Mouse (Mus musculus) megakaryocyte, adult 5-6 weeks (primary cell): Measurements from ENCODE around the gene Gpr162. TPM values are rescaled to one million over a fixed set of nuclear protein-coding genes. Genes with fewer than 3 reads are reported as not detected.
A peak's percentile ranks its signal among the peaks of the same experiment; 100 is the strongest.
"Not testable (repeated sequence)": the region's sequence is repeated elsewhere in the genome, so short reads cannot be mapped to it uniquely, and the experiment has no call there.

Source experiments
- ATAC-seq: 2 replicates; pipeline ENCODE4 v1.8.0; 2016; ENCODE audit warnings: mild to moderate bottlenecking, inconsistent platforms; ENCODE audit not compliant: poor library complexity, severe bottlenecking
- total RNA-seq, 2 experiments: library from RNA; stranded (forward) in 1 of 2; stranded (reverse) in 1 of 2; fragments of 153-499, 151-499 nt in 1 of 2; fragments of 221-1000, 200-1000 nt in 1 of 2; gene quantifications; 2 replicates each; pipeline versions ENCODE4 v1.2.3 to v1.2.4; 2015 to 2017

Gene Gpr162
- total RNA-seq, 2 experiments from 2014 or later = 0.33 TPM; not detected in 1

DNA sequence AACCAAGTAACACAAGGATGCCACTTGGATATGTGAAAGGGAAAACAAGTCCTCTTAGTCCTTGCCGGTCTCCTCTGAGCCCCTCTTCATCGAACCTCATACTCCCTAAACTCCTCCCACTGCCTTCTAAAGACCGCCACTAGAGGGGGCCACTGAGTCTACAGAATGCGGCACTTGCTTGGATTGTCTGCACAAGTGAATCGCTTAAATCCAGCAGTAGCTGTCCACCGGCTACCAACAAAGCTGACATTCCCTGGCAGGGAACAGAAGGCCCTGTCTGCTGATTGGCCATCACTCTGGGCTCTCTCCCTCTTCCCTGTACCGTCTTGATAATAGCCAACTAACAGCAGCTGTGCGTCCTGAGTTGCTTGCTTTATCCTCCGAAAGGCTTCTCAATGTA lies 16.5 kb downstream of the Gpr162 start:
- peak; percentile 98 for ATAC-seq

DNA sequence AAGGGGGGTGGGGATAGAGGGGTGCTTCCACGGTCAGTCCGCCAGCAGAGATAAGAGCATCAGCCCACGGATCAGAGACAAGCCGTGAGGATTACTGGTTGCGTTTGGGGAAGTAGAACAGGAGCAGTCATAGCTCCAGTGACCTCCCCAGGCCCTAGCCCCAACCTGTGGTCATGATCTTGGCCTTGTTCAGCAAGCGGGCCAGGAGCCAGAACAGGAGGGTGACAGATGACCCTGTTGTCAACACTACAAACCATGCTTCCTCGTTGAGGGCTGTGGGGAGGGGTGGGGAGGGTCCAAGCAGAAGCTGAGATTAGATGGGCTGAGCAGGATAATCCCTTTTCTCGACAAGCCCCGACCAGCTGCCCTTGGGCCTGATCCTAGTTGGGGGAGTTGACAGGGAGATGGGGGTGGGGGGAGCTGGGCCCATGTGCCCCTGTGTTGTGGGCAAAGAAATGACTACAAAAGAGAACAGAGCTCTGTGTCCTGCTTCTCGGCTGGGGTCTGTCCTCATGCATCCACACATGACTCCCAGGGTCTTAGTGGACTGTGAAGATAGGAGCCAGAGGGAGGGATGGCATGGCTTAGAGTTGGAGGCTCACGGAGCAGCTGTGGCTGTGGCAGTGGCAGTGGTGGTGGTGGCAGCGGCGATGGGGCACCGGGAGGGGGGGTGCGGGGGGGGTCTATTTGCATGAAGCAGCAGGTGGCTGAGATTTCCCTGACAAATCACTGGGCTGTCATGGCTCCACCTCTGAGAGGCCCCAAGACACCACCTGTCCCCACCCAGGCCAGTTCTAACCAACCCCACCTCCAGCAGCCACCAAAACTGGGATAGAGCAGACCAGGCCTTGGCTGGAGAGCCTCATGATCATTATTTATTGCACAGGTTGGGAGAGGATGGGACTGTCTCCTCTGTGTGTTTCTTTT lies 23.3 kb downstream of the Gpr162 start, which contains the start of gene Gnb3:
Gene Gnb3, minus strand, starts transcription at position 35 of the 927 bp plus-strand sequence.
- 0 out of 2 replicates have a peak, but pooled peaks have one; percentile 27 for ATAC-seq

- no peak for ATAC-seq
Measured at GRCm38 (mm10) chr6:124839805-124840204, 24.0 kb downstream of the Gpr162 start.

DNA sequence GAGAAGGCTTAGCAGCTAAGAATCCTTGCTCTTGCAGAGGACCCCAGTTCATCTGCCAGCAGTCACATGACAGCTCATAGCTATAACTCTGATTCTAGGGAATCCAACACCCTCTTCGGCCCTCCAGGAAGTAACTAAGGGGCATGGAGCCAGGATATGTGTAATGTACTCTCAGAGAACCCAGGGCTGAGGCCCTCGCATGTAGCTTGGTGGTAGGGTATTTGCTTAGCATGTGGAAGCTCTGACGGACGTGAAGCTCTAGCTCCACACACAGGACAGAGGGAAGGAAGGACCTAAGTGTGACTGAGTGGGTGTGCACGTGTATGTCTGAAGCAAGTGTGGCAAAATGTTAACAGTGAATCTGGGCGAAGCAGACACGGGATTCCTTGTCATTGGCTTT lies 27.4 kb downstream of the Gpr162 start:
- no peak for ATAC-seq

DNA sequence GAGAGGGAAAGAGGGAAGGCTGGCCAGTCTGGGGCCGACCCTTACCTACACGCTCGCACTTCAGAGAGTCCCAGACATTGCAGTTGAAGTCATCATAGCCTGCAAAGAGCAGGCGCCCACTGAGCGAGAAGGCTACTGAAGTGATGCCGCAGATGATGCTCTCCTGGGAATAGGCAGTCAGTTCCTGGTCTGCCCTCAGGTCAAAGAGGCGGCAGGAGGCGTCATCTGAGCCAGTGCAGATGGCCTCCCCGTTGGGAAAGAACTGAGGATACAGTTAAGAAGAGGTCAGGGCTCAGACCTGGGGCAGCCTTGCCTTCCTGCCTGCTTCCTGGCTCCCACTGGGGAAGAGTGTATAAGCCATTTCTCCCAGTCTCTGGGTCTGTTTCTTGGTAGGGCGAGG lies 28.3 kb downstream of the Gpr162 start:
- no peak for ATAC-seq

DNA sequence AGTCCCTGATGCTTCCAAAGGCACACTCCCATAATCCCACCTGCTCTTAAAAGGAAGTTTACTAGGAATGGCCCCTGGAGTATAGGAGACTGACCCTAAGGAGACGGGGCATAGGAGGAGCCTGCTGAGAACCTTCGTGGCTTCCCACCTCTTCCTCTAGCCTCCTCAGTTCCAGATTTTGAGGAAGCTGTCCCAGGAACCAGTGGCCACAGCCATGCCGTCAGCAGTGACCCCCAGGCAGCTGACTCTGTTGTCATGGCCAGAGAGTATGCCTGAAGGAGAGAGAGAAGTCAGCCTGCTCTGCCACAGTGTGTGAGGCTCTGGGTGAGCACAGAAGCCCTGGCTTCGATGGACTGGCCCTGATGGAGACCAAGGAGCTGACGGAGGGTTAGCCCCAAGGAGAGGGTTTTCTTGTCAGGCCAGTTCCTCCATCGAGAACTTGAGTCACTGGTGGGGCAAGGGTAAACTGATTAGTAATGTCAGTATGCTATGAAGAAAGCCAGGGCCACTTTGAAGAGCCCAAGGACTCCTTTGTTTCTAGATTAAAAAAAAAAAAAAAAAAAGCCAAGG lies 29.2 kb downstream of the Gpr162 start:
- no peak for ATAC-seq

GRCm38 (mm10) chr6:124831649-124832048 lies 32.1 kb downstream of the Gpr162 start:
- no peak for ATAC-seq

DNA sequence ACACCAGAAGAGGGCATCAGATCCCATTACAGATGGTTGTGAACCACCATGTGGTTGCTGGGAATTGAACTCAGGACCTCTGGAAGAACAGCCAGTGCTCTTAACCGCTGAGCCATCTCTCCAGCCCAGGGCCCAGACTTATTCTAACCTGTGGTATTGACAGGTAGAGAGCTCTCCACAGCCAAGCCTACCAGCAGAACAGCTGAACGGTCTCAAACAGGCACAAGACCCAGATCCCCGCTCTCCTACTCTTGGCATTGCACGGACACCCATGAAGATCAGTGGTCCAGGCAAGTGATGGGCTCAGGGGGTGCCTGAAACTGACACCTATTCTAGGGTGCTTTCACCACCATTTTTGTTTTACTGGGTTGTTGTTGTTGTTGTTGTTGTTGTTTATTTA lies 32.6 kb downstream of the Gpr162 start:
- ATAC-seq = not testable (repeated sequence)

DNA sequence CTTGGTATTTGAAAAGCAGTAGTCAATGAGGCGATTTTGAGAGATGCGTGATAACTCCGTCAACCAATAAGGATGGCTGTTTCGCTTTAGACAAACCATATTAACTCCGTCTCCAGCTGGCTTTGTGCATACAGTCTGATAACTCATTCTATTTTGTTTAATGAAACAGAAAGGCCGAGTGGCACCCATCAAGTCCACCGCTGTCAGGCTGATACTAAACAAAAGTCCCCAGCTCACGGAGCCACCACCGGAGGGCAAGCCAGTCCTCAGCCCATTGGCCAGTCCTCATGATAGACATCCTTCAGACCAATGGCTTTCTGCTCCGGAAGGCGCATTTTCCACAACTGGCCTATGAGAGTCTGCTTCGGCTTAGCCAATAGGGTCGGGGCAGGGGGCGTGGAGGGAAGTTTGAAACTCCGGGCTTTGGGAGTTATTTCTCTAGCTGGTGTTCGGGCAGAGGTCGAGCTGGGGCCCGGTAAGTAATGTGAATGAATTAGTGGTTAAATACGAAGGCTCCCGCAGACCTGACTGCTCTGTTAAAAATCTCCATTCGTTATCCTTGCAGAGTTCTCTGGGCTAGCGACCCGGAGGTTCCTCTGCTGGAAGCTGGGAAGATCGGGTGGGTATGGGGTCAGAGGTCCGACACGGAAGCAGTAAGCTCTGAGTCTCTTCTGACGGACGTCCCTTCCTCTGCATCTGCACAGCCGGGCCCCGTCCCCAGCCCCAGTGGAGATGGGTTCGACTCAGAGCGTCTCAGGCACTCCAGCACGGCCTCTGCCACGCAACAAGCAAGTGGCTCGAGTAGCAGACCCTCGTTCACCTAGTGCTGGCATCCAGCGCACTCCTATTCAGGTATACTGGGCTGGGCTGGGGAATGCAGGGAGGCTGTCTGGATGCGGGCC lies 33.7 kb downstream of the Gpr162 start:
- peak; percentile 65 for ATAC-seq

GRCm38 (mm10) chr6:124828868-124829798 lies 34.6 kb downstream of the Gpr162 start, which contains the start of the genes Usp5 and Cdca3:
Usp5 (minus strand) TSS chr6:124829484.
Cdca3 (plus strand) TSS chr6:124829547.
- peak; percentile 74 for ATAC-seq

GRCm38 (mm10) chr6:124828101-124828592 lies 35.6 kb downstream of the Gpr162 start:
- peak; percentile 8 for ATAC-seq

DNA sequence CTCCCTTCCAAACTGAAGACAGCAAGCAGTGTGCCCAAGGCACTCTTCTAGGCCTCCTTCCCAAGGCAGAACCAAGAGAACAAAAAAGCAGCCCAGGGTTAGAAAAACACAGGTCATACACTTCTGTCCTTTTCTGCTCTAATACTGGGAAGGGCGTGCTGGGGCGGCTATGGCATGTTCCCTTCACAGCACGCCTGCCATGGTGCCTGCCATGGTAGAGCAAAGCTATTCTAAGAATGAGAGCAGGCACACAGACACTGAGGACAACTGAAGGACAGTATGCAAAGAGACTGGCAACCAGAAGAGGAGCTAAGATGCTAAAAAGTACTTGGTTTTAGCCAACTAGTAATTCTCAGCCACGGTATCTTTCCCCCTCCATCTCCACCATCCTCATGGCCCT lies 41.7 kb downstream of the Gpr162 start:
- no peak for ATAC-seq

DNA sequence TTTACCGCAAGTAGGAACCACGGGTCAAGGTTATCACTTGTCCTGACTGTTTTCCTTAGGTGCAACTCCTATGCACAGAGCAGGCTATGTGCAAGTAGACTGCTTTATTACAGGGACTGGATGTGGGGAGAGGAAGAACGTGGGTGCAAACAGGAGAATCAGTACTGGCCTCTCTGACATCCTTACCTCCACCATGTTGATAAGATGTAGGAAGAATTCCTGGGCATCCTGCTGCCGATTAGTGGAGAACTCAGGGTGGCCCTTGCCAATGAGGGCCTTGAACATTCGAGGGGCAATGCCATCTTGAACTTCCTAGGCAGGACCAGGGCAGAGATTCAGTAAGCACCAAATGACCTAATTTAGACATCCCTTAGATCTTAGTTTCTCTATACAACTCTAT lies 42.9 kb downstream of the Gpr162 start:
- no peak for ATAC-seq

GRCm38 (mm10) chr6:124817971-124818370 lies 45.8 kb downstream of the Gpr162 start:
- peak; percentile 77 for ATAC-seq

DNA sequence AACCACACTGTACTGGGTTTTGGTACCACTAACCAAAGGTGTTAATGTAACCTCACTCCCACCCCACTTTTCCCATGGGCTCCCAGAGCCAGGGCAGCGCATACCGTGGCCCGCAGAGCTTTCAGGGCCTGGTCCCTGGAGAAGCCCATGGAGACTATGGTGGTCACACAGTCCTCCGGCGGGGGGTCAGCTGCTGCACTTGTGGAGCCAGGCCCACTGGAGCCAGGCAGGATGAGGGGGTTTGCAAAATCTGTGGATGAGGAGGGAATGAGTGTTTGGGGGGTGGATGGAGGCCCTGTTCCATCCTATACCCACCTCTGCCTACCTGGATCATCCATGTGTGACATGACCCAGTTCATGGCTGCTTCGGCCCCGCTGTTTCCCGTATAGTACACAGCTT lies 46.2 kb downstream of the Gpr162 start:
- ATAC-seq = no peak

DNA sequence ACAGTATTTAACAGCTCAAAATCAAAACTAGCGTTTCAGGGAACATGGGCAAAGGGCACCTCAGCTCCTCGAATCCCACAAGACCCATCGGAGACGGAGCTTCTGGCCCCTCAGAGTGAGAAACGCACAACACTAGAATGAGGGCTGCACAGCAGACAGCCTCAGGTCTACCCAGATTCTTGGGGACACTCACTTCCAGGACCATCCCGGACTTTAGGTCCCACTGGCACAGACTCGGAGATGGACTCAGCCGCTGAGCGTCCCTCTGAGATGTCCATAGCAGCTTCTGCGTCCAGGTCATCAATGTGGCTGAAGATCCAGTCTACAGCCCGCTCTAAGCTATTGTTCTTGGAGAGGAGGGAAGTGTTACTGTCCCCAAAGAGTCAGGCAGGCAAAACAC lies 46.7 kb downstream of the Gpr162 start:
- no peak for ATAC-seq

- no peak for ATAC-seq
Measured at GRCm38 (mm10) chr6:124816611-124817010, 47.2 kb downstream of the Gpr162 start.

- ATAC-seq = no peak
Measured at GRCm38 (mm10) chr6:124814858-124815774, 48.7 kb downstream of the Gpr162 start.

GRCm38 (mm10) chr6:124814448-124814847 lies 49.3 kb downstream of the Gpr162 start:
- ATAC-seq = peak; percentile 0; the same call in 1 of the 2 replicates
